Mouse (Mus musculus) MEL (cell line): ENCODE data around the gene Gm20388.

Experiments
- BHLHE40 ChIP-seq: IDR thresholded peaks from 2 replicates; pipeline ENCODE4 v1.6.1; 2012; ENCODE audit warnings: low read depth, mild to moderate bottlenecking, inconsistent platforms, low read length, improper control_type of control experiment, borderline replicate concordance
- CTCF ChIP-seq, 3 experiments: IDR thresholded peaks in 2 of 3; conservative IDR thresholded peaks in 1 of 3; 2 replicates each; pipeline ENCODE4 v1.5.1; 2011 to 2012; ENCODE audit warnings: low read length in 3 of 3, low read depth in 2 of 3, mild to moderate bottlenecking in 2 of 3, improper control_type of control experiment in 1 of 3, inconsistent platforms in 1 of 3, mixed read lengths in 1 of 3, moderate library complexity in 1 of 3; ENCODE audit not compliant: control insufficient read depth in 1 of 3, insufficient read depth in 1 of 3, poor library complexity in 1 of 3, severe bottlenecking in 1 of 3
- EP300 ChIP-seq, 2 experiments: IDR thresholded peaks; 2 replicates each; pipeline ENCODE4 v1.6.1; 2011; ENCODE audit warnings: improper control_type of control experiment in 2 of 2, low read length in 2 of 2, low read depth in 1 of 2, mild to moderate bottlenecking in 1 of 2
- HCFC1 ChIP-seq: IDR thresholded peaks from 2 replicates; pipeline ENCODE4 v1.6.1; 2012; ENCODE audit warnings: low read depth, mild to moderate bottlenecking, inconsistent platforms, low read length, improper control_type of control experiment, moderate library complexity
- NRF1 ChIP-seq: IDR thresholded peaks from 2 replicates; pipeline ENCODE4 v1.6.1; 2014; ENCODE audit warnings: low read depth, mild to moderate bottlenecking, inconsistent platforms, low read length, improper control_type of control experiment, moderate library complexity; ENCODE audit not compliant: poor library complexity, insufficient read depth, severe bottlenecking
- POLR2A ChIP-seq, 2 experiments: IDR thresholded peaks; 2 replicates each; pipeline ENCODE4 v1.6.1; 2011 to 2012; ENCODE audit warnings: low read length in 2 of 2, mild to moderate bottlenecking in 2 of 2, control low read depth in 1 of 2, improper control_type of control experiment in 1 of 2, low read depth in 1 of 2, moderate library complexity in 1 of 2; ENCODE audit not compliant: control insufficient read depth in 1 of 2, insufficient read depth in 1 of 2, poor library complexity in 1 of 2
- POLR2AphosphoS2 ChIP-seq: IDR thresholded peaks from 2 replicates; pipeline ENCODE4 v1.6.1; 2011; ENCODE audit warnings: low read length, improper control_type of control experiment
- RAD21 ChIP-seq: IDR thresholded peaks from 2 replicates; pipeline ENCODE4 v1.6.1; 2011; ENCODE audit warnings: mild to moderate bottlenecking, low read depth, low read length, improper control_type of control experiment
- SIN3A ChIP-seq: IDR thresholded peaks from 2 replicates; pipeline ENCODE4 v1.6.1; 2012; ENCODE audit warnings: low read length, improper control_type of control experiment, inconsistent platforms
- SMC3 ChIP-seq: IDR thresholded peaks from 2 replicates; pipeline ENCODE4 v1.6.1; 2011; ENCODE audit warnings: low read depth, low read length, improper control_type of control experiment
- TCF12 ChIP-seq: IDR thresholded peaks from 2 replicates; pipeline ENCODE4 v1.6.1; 2014; ENCODE audit warnings: low read depth, mild to moderate bottlenecking, inconsistent platforms, low read length, improper control_type of control experiment, moderate library complexity
- UBTF ChIP-seq: IDR thresholded peaks from 2 replicates; pipeline ENCODE4 v1.6.1; 2012; ENCODE audit warnings: low read depth, mild to moderate bottlenecking, inconsistent platforms, low read length, improper control_type of control experiment, moderate library complexity, borderline replicate concordance; ENCODE audit not compliant: insufficient read depth
- ZC3H11A ChIP-seq: IDR thresholded peaks from 2 replicates; pipeline ENCODE4 v1.6.1; 2012; ENCODE audit warnings: low read depth, mild to moderate bottlenecking, inconsistent platforms, low read length, improper control_type of control experiment
- ZKSCAN1 ChIP-seq: IDR thresholded peaks from 2 replicates; pipeline ENCODE4 v1.6.1; 2012; ENCODE audit warnings: low read depth, mild to moderate bottlenecking, inconsistent platforms, low read length, improper control_type of control experiment, moderate library complexity

DNA sequence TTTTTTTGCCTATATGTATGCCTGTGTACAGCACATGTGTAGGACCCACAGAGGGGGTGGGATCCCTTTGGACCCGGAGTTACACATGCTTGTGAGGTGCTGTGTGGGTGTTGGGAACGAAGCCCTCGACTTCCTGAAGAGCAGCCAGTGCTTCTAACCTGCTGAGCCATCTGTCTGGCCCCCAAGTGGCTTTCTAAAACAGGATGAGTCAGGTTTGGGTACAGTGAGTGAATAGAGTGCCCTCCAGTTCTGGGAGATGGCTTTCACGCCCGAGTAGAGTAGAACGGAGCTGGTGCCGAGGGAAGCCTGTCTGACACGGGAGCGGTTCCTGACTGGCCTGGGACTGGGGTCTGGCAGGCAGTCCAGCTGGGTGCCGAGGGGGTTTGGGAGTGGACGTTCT lies 3588.9 kb downstream of the Gm20388 start:
- no peak for TF ChIP-seq SMC3
- no peak for TF ChIP-seq UBTF
- TF ChIP-seq BHLHE40 = no peak
- no peak for TF ChIP-seq EP300 (IDR thresholded peaks at IDR 0.05; ENCODE audit: low read depth in 1 of 2, low read length in 2 of 2)
- TF ChIP-seq POLR2A (IDR thresholded peaks at IDR 0.05; ENCODE audit: control insufficient read depth in 1 of 2, insufficient read depth in 1 of 2, low read depth in 1 of 2, low read length in 2 of 2, poor library complexity in 1 of 2) = no peak
- TF ChIP-seq RAD21 = no peak
- TF ChIP-seq ZKSCAN1 = no peak
- TF ChIP-seq SIN3A = no peak
- no peak for TF ChIP-seq HCFC1
- TF ChIP-seq CTCF (IDR thresholded peaks at IDR 0.05 in 2 of 3, conservative IDR thresholded peaks at IDR 0.05 in 1 of 3; ENCODE audit: control insufficient read depth in 1 of 3, insufficient read depth in 1 of 3, low read depth in 2 of 3, low read length in 3 of 3, poor library complexity in 1 of 3, severe bottlenecking in 1 of 3) = no peak
- TF ChIP-seq ZC3H11A = no peak
- no peak for TF ChIP-seq POLR2AphosphoS2
- no peak for TF ChIP-seq NRF1
- TF ChIP-seq TCF12 = no peak
